Mouse (Mus musculus): ENCODE results near the gene Lgalsl.

GRCm38 (mm10) chr11:20849403-20849802, 18.5 kb upstream of the Lgalsl start:
- TF ChIP-seq CTCF (IDR thresholded peaks at IDR 0.05; ENCODE audit: low read depth) (no peak), EP300 (IDR thresholded peaks at IDR 0.05; ENCODE audit: low read depth) (no peak)

All from liver, postnatal 0 days (tissue).